Mouse (Mus musculus): ENCODE data around the gene Barx2. TPM values are rescaled to one million over a fixed set of nuclear protein-coding genes. Genes with fewer than 3 reads are reported as not detected.
A peak's percentile ranks its signal among the peaks of the same experiment; 100 is the strongest.

Gene Barx2
- polyA plus RNA-seq, 1 experiment from 2014 or later, result 0.26 TPM

DNA sequence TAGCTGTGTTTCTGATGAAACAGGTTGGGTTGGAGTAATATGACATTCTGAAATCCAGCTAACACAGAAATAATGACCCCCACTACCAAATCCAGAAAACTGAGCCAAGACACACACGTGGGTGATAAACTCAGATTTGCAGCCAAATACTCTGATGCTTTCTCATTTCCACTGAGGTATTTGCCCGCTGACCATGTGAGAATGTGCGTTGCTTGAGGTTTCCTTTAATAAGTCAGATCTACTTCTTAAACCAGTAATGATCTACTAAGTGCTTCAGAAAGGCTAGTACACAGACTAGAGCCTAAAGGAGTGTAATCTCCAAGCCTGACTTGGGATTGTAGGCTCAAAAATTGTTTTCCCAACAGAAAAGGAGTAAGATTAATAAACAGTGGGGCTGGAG is 39.0 kb downstream of the Barx2 start:
- WGBS, result 94% methylated on average over 3 of the region's 3 CpGs
- Histone ChIP-seq H3K9me3 (replicated peaks; ENCODE audit: control insufficient read depth, low read length, poor library complexity, severe bottlenecking) (no peaks in the 10 kb centered on the region), H3K27me3 (ENCODE audit: control insufficient read depth, insufficient read depth, low read depth, low read length) (no peaks in the 10 kb centered on the region), H3K27ac (ENCODE audit: low read length) (no peak overlapping the region), H3K36me3 (ENCODE audit: control insufficient read depth, insufficient read depth, low read length) (no peaks in the 10 kb centered on the region), H3K4me2 (ENCODE audit: low read length) (no peak overlapping the region), H3K4me3 (ENCODE audit: low read depth, low read length) (no peak overlapping the region), H3K4me1 (ENCODE audit: control insufficient read depth, insufficient read depth, low read length) (no peaks in the 10 kb centered on the region), H3K9ac (ENCODE audit: low read depth, low read length) (no peak overlapping the region)
- no peak for ATAC-seq

DNA sequence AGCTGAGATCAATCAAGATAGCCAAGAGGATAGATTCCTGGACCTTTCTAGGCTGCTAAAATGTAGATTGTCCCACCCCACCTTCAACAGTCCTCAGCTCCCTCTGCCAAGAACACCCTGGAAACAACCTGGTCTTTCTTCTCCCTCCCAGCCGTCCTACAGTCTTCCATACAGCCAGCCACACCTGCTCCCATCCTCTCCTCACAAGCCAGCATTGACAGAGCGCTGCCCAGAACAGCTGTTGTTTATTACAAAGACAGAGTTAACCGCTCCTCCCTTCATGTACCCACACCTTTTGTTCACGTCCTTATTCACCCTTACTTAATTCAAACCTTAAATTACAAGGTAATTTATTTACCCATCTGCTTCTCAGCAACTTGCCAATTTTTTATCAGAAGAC is 41.9 kb downstream of the Barx2 start:
- 61% methylated on average over 4 of the region's 4 CpGs for WGBS

DNA sequence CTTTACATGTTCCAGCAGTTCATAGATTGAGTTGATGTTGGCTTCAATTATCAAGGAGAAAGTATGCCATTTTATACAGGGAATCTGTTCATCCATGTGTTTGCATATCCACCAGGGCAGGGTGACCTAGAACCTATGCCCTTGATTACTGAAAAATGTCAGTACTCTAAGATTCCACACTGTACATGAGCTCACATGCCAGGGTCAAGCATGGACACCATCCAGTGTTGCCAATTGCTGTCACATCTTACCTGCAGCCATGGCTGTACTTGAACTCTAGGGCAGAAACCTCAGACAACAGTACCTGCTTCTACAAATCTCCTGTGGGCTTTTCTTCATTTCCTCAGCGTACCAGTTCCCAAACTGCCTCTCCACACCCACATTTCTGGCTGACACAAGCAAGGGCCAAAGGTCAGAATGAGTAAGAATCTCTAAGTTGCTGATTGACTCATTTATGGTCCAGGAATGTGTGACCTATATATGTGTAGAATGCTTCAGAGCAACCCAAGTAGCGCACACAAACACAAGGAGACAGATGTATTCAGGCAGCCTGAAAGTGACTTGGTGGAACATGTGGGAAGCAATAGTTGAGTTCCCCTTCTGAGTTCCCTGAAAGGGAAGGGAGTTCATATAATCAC is 44.3 kb downstream of the Barx2 start:
- H3K27me3 ChIP-seq (ENCODE audit: control insufficient read depth, insufficient read depth, low read depth, low read length), result no peaks in the 10 kb centered on the region
- H3K9ac ChIP-seq (ENCODE audit: low read depth, low read length), result no peak overlapping the region
- H3K4me3 ChIP-seq (ENCODE audit: low read depth, low read length), result no peak overlapping the region
- no peak overlapping the region for H3K4me2 ChIP-seq (ENCODE audit: low read length)
- H3K27ac ChIP-seq (ENCODE audit: low read length), result no peak overlapping the region
- WGBS, result 95% methylated on average over 2 of the region's 2 CpGs
- no peak for ATAC-seq
- H3K36me3 ChIP-seq (ENCODE audit: control insufficient read depth, insufficient read depth, low read length), result no peaks in the 10 kb centered on the region
- H3K9me3 ChIP-seq (replicated peaks; ENCODE audit: control insufficient read depth, low read length, poor library complexity, severe bottlenecking), result no peaks in the 10 kb centered on the region
- H3K4me1 ChIP-seq (ENCODE audit: control insufficient read depth, insufficient read depth, low read length), result no peaks in the 10 kb centered on the region

More for the DNA sequence above, 41.9 kb downstream of the Barx2 start:
- no peak overlapping the region for H3K9ac ChIP-seq (ENCODE audit: low read depth, low read length)
- H3K27ac ChIP-seq (ENCODE audit: low read length), result no peak overlapping the region
- no peak overlapping the region for H3K4me2 ChIP-seq (ENCODE audit: low read length)
- H3K27me3 ChIP-seq (ENCODE audit: control insufficient read depth, insufficient read depth, low read depth, low read length), result no peaks in the 10 kb centered on the region
- no peaks in the 10 kb centered on the region for H3K4me1 ChIP-seq (ENCODE audit: control insufficient read depth, insufficient read depth, low read length)
- no peaks in the 10 kb centered on the region for H3K36me3 ChIP-seq (ENCODE audit: control insufficient read depth, insufficient read depth, low read length)
- no peak overlapping the region for H3K4me3 ChIP-seq (ENCODE audit: low read depth, low read length)
- ATAC-seq, result no peak
- no peaks in the 10 kb centered on the region for H3K9me3 ChIP-seq (replicated peaks; ENCODE audit: control insufficient read depth, low read length, poor library complexity, severe bottlenecking)

DNA sequence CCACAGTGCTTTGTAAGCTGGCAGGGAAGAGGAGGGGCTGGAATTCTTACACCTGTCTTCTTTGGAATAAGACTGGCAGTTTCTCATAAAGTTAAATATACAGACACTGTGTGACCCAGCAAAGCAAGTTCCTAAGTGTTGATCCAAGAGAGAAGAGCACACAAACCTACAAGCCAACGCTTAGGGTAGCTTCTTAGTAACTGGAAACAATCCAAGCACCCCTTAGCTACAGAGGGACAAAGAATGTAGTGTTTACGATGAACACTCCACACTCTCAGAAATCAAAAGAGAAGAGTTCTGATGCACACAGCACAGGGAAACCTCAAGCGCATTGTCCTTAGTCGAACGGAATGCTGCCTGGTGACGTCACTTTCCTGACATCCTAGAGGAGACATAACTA is 49.4 kb downstream of the Barx2 start:
- Histone ChIP-seq H3K4me3 (ENCODE audit: low read depth, low read length) (no peak overlapping the region), H3K9me3 (replicated peaks; ENCODE audit: control insufficient read depth, low read length, poor library complexity, severe bottlenecking) (no peaks in the 10 kb centered on the region), H3K36me3 (ENCODE audit: control insufficient read depth, insufficient read depth, low read length) (no peaks in the 10 kb centered on the region), H3K4me1 (ENCODE audit: control insufficient read depth, insufficient read depth, low read length) (no peaks in the 10 kb centered on the region), H3K9ac (ENCODE audit: low read depth, low read length) (no peak overlapping the region), H3K4me2 (ENCODE audit: low read length) (no peak overlapping the region), H3K27ac (ENCODE audit: low read length) (no peak overlapping the region), H3K27me3 (ENCODE audit: control insufficient read depth, insufficient read depth, low read depth, low read length) (no peaks in the 10 kb centered on the region)
- no peak for ATAC-seq
- WGBS, result 74% methylated on average over 6 of the region's 6 CpGs

DNA sequence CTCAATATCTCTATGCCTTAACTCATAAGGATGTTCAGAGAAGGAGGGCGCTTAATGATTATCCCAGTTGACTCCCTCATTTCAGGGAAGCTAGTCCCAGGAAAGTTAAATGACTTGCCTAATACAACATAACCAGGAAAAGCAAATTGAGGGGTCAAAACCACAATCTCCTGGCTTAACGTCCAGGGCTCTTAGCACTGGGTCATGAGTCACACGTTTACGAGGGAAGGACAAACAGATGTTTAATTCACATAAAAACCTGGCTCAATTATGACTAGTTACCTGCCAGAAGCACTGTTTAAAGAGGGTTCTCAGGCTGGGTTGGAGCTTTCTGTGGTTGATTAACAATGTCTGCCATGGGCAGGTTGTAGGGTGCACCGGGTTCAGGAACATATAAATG is 53.8 kb downstream of the Barx2 start:
- Histone ChIP-seq H3K27ac (ENCODE audit: low read length) (no peak overlapping the region), H3K27me3 (ENCODE audit: control insufficient read depth, insufficient read depth, low read depth, low read length) (no peaks in the 10 kb centered on the region), H3K36me3 (ENCODE audit: control insufficient read depth, insufficient read depth, low read length) (no peaks in the 10 kb centered on the region), H3K4me1 (ENCODE audit: control insufficient read depth, insufficient read depth, low read length) (peaks cover 6% of the 10 kb centered on the region), H3K4me2 (ENCODE audit: low read length) (no peak overlapping the region), H3K9me3 (replicated peaks; ENCODE audit: control insufficient read depth, low read length, poor library complexity, severe bottlenecking) (no peaks in the 10 kb centered on the region), H3K9ac (ENCODE audit: low read depth, low read length) (no peak overlapping the region), H3K4me3 (ENCODE audit: low read depth, low read length) (no peak overlapping the region)
- ATAC-seq, result no peak
- 93% methylated on average over 5 of the region's 5 CpGs for WGBS

DNA sequence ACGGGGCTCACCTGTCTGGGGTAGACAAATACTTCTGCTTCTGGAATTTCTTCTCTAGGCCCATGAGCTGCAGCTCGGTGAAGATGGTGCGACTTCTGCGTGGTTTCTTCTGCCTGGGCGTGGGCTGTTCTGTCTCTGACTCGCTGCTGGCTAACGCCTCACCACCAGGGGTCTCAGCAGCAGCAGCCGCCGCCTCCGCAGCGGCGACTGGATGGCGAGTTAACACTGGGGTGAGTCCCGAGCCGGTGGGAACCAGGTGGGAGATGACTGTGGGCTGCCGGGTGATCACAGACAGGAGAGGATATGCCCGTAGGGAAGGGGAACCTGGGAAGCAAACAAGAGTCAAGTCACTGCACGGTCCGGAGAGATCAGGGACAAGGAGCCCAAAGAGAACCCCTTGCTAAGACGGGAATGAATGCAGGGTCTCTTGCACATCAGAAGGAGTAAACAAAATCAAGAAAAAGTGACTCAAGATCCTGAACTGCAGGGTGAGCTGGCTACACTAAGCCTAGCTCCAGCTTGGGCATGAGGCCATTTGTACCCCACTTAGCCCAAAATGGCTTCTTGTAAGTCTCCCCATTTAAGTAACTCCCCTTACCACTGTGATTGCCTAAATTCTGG is 54.4 kb downstream of the Barx2 start:
- Histone ChIP-seq H3K9ac (ENCODE audit: low read depth, low read length) (peak overlapping the region; percentile 17; the same call in 1 of the 2 replicates), H3K27ac (ENCODE audit: low read length) (no peak overlapping the region), H3K9me3 (replicated peaks; ENCODE audit: control insufficient read depth, low read length, poor library complexity, severe bottlenecking) (no peaks in the 10 kb centered on the region), H3K27me3 (ENCODE audit: control insufficient read depth, insufficient read depth, low read depth, low read length) (no peaks in the 10 kb centered on the region), H3K36me3 (ENCODE audit: control insufficient read depth, insufficient read depth, low read length) (no peaks in the 10 kb centered on the region), H3K4me2 (ENCODE audit: low read length) (peak overlapping the region; percentile 62), H3K4me1 (ENCODE audit: control insufficient read depth, insufficient read depth, low read length) (peaks cover 6% of the 10 kb centered on the region), H3K4me3 (ENCODE audit: low read depth, low read length) (peak overlapping the region; percentile 32)
- ATAC-seq, result peak; percentile 69
- WGBS, result 6% methylated on average over 20 of the region's 20 CpGs

DNA sequence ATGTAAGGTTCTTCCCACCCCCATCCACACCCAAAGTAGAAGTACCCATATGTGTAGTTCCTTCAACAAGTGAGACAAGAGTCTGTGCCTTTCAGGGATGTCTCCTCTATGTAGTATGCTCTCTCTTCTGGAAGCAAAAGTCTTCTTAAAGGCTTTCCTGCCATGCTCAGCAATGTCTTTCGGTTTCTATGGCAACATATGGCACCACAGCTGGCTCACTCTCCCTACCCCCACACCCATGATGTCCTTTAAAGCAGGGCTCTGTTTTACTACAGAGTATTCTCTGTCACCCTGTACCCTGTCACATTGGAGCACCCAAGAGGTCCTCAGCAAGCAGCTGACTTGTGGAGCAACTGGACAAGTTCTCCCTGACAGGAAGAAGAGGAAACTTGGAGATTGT is 55.8 kb downstream of the Barx2 start:
- Histone ChIP-seq H3K36me3 (ENCODE audit: control insufficient read depth, insufficient read depth, low read length) (no peaks in the 10 kb centered on the region), H3K9ac (ENCODE audit: low read depth, low read length) (no peak overlapping the region), H3K4me3 (ENCODE audit: low read depth, low read length) (no peak overlapping the region), H3K4me1 (ENCODE audit: control insufficient read depth, insufficient read depth, low read length) (peaks cover 6% of the 10 kb centered on the region), H3K9me3 (replicated peaks; ENCODE audit: control insufficient read depth, low read length, poor library complexity, severe bottlenecking) (no peaks in the 10 kb centered on the region), H3K4me2 (ENCODE audit: low read length) (no peak overlapping the region), H3K27me3 (ENCODE audit: control insufficient read depth, insufficient read depth, low read depth, low read length) (no peaks in the 10 kb centered on the region), H3K27ac (ENCODE audit: low read length) (no peak overlapping the region)
- WGBS, result 83% methylated on average over 1 of the region's 1 CpGs
- peak; percentile 79 for ATAC-seq

DNA sequence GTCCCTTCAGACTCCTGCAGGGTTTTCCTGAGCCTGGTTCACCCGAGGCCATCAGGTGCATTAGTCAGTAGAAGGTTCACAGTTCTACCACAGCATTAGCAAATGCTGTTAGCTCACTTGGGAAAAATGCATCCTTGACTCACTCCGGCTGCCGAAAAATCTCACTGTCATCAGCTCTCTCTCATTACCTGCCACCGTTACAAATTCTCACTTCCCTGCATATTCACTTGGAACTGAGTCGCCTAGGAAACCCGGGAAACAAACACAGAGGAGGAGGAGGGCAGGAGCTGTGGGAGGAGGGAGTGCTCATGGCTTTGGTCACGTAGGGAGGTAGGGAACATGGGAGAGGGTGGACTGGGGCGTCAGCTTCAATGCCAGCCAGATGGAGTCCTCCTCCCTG is 56.8 kb downstream of the Barx2 start:
- Histone ChIP-seq H3K9me3 (replicated peaks; ENCODE audit: control insufficient read depth, low read length, poor library complexity, severe bottlenecking) (no peaks in the 10 kb centered on the region), H3K27me3 (ENCODE audit: control insufficient read depth, insufficient read depth, low read depth, low read length) (no peaks in the 10 kb centered on the region), H3K4me1 (ENCODE audit: control insufficient read depth, insufficient read depth, low read length) (peaks cover 6% of the 10 kb centered on the region), H3K27ac (ENCODE audit: low read length) (no peak overlapping the region), H3K36me3 (ENCODE audit: control insufficient read depth, insufficient read depth, low read length) (no peaks in the 10 kb centered on the region), H3K4me3 (ENCODE audit: low read depth, low read length) (no peak overlapping the region), H3K4me2 (ENCODE audit: low read length) (no peak overlapping the region), H3K9ac (ENCODE audit: low read depth, low read length) (no peak overlapping the region)
- no peak for ATAC-seq
- WGBS, result 40% methylated on average over 8 of the region's 8 CpGs

DNA sequence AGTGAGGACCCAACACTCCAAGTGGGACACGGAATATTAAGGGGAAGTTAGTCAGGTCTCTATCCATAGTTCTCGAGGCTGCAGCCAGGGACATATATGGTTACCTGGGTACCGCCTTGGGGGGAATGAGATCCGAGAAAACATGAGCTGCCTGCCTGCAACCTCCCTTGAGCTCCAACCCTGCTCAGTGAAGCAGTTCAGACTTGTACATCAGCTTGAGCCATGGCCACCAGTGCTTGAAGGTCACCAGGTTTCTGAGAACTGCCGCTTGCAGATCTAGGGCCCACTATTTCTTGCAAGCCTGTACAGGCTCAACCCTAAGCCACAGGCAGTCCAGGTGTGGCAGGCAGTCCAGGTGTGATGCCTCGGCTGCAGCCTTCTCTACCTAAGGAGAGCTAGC is 57.6 kb downstream of the Barx2 start:
- Histone ChIP-seq H3K9ac (ENCODE audit: low read depth, low read length) (no peak overlapping the region), H3K4me3 (ENCODE audit: low read depth, low read length) (no peak overlapping the region), H3K9me3 (replicated peaks; ENCODE audit: control insufficient read depth, low read length, poor library complexity, severe bottlenecking) (no peaks in the 10 kb centered on the region), H3K27ac (ENCODE audit: low read length) (no peak overlapping the region), H3K4me2 (ENCODE audit: low read length) (no peak overlapping the region), H3K4me1 (ENCODE audit: control insufficient read depth, insufficient read depth, low read length) (peaks cover 6% of the 10 kb centered on the region), H3K27me3 (ENCODE audit: control insufficient read depth, insufficient read depth, low read depth, low read length) (no peaks in the 10 kb centered on the region), H3K36me3 (ENCODE audit: control insufficient read depth, insufficient read depth, low read length) (no peaks in the 10 kb centered on the region)
- WGBS, result 94% methylated on average over 6 of the region's 6 CpGs
- ATAC-seq, result no peak
